Mouse (Mus musculus) spleen, adult 2 months (tissue): ENCODE measurements around the gene Slc15a4.

Source experiments
- CTCF ChIP-seq: fragments of 200-500 bp; IDR thresholded peaks from 2 replicates; pipeline ENCODE4 v1.5.1; 2011; ENCODE audit warnings: mild to moderate bottlenecking, inconsistent platforms; ENCODE audit not compliant: insufficient read depth, insufficient read length, insufficient replicate concordance; ENCODE audit errors: extremely low read depth
- POLR2A ChIP-seq: fragments of 200-500 bp; IDR thresholded peaks from 2 replicates; pipeline ENCODE4 v1.6.1; 2011; ENCODE audit warnings: low read depth, low read length, inconsistent platforms

DNA sequence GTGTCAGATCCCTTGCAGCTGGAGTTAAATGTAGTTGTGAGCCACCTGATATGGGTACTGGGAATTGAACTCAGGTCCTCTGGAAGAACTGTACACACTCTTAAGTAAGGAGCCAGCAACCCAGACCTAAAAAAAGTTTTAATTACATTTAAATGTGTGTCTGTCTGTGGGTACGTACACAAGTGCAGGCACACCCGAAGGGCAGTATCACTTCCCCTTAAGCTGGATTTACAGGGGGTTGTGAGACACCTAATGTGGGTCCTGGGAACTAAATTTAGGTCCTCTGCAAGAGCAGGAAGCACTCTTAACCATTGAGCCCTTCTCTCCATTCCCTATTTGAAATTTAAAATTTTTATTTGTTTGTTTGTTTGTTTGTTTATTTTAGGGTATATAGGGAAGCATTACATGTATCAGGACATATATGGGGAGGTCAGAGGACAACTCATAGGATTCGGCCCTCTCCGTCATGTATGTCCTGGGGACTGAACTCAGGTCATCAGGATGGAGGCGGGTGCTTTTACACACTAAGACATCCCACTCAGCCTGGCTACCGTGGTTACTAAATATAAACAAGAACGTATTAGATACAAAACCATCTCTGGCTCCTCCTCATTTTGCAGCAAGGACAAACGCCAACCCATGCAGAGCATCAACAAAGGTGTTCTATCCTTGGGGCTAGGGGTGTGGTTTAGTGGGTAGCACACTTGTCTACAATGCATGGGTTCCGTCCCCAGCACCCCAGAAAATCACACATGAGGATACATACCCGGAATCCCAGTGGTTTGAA lies 8.1 kb downstream of the Slc15a4 start:
- TF ChIP-seq POLR2A (no peak), CTCF (no peak)
